Mouse (Mus musculus) left cerebral cortex, adult 18-20 months (tissue): ENCODE results near the gene Trim25. TPM values are rescaled to one million over a fixed set of nuclear protein-coding genes. Genes with fewer than 3 reads are reported as not detected.
"Not testable (repeated sequence)": the region's sequence is repeated elsewhere in the genome, so short reads cannot be mapped to it uniquely, and the experiment has no call there.

Experiments
- DNase-seq, 2 experiments: peaks; one replicate each; pipeline ENCODE4 v3.0.0; 2021 to 2022; ENCODE audit warnings: low spot score in 2 of 2, mixed read lengths in 1 of 2
- total RNA-seq, 2 experiments: library from RNA; stranded (reverse); gene quantifications; 2 replicates each; pipeline ENCODE4 v1.2.3; 2021

Trim25 gene
- total RNA-seq, 2 experiments from 2014 or later: 3.1 to 4.5 TPM

DNA sequence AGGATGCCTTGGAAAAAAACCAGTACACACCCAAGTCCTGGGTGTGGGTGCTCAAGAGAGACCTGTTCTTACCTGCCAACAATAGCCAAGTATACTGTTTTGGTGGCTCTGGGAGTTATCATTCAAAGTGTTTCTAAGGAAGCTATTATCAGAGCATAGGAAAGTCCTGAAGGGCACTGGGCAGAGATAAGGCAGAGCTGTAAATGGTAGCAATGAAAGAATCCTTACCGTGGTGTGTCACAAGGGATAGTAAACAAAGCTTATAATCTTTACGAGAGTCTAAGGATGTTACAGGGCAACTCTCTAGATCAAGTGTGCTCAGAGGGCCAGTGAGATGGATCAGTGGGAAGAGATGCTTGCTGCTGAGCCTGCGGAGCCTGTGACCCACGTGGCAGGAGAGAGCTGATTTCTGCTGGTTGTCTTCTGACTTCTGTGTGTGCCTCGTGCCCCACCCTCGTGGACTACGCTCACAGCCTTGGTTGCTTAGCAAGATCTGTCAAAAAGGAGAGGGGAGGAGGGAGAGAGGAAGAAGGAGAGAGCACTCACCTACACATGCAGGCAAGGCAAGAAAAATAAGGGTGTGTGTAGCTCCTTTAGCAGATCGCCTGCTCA lies 23.1 kb downstream of the Trim25 start:
- no peak for DNase-seq

DNA sequence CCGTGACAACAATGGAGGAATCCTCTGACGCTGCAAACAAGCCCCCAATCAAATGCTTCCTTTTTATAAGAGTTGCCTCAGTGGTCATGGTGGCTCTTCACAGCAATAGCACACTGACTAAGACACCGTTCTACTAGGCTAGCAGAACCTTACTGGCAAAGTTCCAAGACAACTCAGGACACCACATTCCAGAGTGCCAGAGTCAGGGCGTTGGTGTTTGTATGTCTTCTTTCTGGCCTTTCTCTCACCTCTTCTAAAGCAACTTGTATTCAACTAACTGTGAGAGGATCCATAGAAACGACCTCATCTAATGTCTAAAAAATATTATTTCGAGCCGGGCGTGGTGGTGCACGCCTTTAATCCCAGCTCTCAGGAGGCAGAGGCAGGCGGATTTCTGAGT lies 24.3 kb downstream of the Trim25 start:
- no peak for DNase-seq

DNA sequence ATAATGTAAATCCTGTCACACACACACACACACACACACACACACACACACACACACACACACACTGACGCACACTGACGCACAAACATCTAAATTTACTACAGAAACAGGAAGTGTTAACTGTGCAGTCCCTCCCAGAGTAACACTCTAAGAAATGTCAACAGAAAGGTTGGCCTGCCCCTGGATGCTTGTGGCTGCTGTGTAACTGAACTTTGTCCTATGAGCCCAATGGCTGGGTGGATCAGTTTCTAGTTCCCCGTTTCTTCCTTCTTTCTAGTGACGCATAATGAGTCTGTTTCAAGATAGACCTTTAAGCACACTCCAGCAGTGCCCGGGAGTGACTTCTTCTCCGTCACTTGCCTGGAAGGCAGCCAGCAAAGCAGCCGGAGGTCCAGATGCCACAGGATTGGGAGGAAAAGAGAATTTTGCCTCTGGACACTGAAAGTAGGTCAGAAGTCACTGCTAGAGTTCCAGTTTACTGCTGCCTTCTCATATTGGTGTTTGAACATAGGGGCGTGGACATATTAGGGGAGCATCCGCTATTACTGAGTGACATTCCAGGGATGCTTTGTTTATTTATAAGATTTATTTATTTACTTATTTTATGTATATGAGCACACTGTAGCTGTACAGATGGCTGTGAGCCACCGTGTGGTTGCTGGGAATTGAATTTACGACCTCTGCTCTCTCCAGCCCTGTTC lies 25.2 kb downstream of the Trim25 start:
- peak; percentile 10 to 13 for DNase-seq

DNA sequence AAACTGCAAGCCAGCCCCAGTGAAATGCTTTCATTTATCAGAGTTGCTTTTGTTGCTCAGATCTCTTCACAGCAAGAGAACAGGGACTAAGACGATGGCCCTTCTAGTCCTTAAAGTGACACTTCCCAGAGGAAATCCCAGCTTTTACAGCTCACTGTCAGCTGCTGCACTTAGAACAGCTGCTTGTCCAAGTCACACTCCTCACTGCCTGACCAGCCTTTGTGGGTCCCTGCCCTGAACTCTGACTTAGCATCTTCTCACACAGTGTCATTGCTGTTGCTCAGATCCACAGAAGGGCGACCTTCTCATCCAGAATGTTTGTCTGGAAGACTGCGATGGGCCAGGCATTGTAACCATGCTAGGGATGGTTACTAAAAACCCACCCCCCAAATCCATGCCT lies 26.4 kb downstream of the Trim25 start:
- DNase-seq: no peak

DNA sequence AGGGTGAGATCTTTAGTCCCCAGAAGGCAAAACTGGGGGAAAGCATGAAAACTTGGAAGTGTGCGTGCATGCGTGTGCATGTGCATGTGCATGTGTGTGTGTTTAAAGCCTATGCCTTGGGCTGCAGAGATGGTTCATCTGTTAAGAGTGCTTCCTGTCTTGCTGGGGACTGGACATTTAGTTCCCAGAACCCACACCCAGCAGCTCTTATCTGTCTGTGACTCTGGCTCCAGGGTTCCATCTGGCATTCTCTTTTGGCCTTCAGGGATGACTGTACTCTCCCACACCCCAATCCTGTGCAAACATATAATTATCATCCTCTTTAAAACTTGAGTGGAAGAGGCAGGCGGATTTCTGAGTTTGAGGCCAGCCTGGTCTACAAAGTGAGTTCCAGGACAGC lies 26.9 kb downstream of the Trim25 start:
- no peak for DNase-seq

DNA sequence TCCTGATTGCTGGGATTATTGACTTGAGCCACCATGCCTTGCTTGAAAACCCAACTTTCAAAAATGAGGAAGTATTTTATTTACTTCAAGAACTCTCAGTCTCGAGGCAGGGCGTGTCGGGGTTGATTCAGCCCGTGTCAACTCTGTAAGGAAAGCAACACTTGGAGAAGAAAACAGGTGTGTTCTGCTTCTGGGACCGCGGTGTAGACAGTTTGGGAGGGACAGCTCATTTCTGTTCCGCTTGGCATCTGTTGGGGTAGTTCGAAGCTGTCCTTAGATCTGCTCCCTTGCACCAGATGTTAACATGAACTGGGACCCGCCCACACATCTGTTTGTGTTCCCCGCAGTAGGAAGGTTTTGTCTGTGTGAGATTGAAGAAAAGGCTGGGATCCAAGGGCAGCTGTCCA lies 28.8 kb downstream of the Trim25 start:
- DNase-seq: no peak

DNA sequence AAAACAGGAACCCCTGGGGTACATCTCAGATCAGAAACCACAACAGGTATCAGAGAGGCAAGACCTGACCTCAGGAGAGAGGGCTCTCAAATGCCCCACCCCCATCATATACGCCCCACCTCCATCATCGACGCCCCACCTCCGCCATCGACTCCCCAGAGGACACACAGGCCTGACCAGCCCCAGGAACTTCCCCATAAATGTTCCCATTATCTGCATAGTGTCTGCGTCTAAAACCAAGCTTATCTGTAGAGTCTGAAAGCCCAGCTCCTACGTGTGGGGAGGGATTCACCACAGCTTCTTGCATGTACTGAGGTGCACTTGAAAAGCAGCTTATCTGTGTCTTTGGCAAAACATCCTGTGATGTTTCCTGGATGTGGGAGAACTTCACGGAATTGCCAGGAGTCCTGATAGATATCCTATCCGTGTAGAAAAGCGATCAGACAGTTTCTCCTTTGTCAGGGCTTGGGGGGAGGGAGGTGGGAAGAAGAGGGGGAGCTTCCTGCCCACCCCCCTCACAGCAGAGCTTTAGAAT lies 29.8 kb downstream of the Trim25 start:
- DNase-seq: no peak

DNA sequence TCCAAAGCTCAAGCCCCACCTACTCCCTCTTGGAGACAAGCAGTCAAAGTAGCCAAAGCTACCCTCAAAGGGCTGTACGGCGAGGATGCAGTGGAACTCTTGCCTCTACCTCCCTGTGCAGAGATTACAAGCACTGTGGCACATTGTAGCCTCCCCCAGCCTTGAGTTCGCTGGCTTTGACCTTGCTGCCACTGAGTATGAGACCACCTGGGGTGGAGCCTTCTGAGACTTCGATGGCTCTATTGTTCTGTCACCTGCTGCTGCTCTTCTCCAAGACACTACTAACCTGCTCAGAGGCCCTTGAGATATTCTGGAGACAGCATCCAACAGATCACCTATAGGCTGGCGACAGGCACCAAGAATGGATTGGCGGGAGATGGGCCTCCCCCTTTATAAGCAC lies 31.4 kb downstream of the Trim25 start:
- DNase-seq: no peak

DNA sequence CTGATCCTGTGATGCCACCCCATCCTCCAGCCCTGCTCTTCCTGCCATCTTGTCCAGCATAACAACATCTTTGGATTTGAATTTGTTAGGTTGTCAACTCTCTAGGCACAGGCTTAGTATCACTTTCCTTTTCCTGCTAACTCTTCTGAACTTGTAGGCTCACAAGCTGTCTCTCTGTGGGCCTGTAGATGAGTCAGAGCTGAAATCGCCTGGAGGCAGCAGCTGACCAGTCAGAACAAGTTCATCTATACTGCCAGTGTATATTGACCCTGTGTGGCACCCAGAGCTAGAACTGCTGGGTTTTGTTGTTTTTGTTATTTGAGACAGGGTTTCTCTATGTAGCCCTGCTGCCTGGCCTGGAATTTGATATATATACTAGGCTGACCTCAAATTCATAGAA lies 32.0 kb downstream of the Trim25 start:
- DNase-seq: no peak

DNA sequence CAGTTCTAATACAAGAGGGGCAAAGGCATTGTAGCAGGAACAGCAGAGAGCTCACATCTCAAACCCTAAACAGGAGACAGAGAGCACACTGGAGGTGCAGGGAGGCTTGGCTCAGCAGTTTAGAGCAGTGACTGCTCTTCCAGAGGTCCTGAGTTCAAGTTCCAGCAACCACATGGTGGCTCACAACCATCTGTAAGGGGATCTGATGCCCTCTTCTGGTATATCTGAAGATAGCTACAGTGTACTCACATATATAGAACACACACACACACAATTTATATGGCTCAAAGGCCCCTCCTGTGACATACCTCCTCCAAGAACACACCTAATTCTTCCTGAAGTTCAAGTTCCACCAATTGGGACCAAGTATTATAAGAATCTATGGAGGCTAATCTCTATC lies 35.4 kb downstream of the Trim25 start:
- no peak for DNase-seq

DNA sequence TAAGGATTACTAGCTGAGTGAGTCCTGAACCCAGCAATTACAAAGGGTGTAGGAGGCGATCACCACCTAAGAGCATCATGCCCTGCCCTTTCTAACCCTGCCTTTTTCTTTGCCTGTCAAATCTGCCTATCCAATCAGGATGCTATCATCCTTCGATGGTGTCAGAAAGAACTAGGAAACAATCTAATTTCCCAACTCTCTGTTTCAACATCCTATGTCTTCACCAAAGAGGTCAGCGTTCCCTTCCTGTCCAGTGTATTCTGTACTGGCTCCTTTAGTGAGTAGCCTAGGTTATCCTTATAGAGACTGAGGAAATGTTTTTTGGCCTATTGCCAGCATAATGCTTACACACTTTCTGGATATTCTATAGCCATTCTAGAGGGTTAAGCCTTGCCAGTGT lies 36.4 kb downstream of the Trim25 start:
- no peak for DNase-seq

DNA sequence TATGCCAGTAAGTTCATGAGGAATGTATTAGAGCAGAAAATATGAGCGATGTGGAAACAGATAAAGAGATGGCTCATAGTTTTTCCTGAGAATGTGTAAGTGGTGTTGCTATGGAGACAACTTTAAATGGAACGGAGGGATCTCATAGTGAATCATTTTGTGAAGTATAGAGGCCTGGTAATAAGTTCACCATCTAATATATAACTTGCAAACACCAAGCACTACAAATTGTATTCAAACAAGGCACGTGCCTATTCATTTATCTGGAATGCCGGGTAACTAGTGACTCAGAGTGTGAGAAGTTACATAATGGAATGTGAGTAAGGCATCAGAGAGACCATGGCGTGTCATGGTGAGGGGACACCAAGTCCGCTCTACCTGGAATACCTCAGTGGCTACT lies 39.3 kb downstream of the Trim25 start:
- no peak for DNase-seq

DNA sequence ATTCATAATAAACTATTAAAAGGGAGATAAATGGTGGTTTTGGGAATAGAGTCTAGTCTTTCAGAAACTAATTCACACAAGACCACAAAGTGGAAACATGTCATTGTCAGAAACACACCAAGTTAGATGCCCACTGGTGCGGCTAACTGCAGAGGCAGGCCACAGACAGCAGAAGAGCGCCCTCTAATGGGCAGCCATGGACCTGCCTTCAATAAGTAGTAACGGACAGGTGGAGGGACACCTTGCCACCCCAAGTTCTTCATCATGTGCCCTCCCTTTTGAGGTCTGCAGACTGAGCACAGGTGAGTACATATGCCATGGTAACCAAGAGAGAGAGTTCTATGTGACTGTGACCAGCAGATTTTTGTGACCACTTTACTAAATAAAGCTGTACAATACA lies 40.1 kb downstream of the Trim25 start:
- peak; percentile 56 for DNase-seq

DNA sequence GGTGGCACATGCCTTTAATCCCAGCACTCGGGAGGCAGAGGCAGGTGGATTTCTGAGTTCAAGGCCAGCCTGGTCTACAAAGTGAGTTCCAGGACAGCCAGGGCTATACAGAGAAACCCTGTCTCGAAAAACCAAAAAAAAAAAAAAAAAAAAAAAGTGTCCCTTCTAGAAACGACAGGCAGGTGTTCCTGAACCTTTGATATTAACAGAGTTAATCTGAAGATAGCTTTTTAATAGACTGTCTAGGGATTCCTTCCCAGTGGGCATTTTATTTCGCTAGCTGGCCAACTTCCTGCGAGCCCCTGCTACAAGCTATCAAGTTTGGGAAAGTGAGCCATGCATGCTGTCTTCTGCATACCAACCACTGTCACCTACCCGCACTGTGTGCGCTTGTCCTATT lies 41.9 kb downstream of the Trim25 start:
- not testable (repeated sequence) for DNase-seq

DNA sequence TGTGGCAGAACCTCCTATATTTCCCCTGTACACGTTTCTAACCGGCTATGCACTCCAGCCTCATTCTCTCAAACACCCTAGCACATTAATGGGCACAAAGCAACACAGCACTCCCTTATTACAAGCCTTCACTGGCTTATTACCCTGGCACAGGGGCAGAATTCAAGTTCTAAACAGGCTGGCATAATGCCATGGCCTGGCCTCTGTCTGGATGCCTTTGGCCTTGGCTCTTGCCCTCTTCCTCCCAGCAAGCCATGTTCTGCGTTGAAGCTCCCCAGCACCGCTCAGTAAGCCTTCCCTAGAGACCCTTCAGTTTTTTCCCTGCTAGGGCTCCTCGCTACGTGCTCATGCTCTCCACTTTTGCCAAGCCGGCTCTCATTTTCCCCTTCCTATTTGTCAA lies 43.9 kb downstream of the Trim25 start:
- no peak for DNase-seq

DNA sequence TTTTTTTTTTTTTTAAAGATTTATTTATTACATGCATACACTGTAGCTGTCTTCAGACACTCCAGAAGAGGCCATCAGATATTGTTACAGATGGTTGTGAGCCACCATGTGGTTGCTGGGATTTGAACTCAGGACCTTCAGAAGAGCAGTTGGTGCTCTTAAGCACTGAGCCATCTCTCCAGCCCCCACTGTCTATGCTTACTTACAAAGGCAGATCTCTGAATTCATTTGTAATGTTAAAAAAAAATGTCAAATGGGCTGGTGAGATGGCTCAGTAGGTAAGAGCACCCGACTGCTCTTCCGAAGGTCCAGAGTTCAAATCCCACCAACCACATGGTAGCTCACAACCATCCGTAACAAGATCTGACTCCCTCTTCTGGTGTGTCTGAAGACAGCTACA lies 46.3 kb downstream of the Trim25 start:
- not testable (repeated sequence) for DNase-seq

DNA sequence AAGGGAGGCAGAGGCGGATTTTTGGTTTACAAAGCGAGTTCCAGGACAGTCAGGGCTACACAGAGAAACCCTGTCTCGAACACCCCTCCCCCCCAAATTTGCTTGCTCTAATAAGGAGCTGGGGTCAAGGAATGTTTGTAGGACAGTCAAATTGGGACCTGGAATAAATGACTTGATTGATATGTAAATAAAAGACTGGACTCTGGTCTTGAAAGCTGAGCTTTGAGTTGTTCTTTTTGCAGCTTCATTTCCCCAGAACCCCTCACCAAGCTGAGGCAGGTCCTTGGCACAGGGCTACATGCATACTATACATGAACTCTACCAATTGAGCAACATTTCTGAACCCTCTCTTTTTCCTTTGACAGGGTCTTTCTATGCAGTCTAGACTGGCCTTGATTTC lies 46.8 kb downstream of the Trim25 start:
- no peak for DNase-seq

DNA sequence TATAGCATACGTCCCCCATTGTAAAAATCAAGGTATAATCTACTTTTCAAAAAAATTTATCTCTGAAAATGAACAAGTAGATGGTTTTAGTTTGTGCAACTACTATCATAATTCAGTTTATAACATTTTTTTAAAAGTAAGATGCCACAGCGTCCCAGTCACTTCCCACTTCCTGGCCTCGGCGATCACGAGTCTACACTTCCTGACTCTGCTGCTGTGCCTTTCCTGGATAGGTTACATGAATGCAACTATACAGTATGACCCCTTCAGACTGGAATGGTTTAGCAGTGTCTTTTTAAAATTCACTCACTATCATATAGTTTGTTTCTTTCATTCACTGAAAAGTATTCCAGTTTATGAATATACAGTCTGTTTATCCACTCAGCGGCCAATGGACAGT lies 52.6 kb downstream of the Trim25 start:
- DNase-seq: no peak

DNA sequence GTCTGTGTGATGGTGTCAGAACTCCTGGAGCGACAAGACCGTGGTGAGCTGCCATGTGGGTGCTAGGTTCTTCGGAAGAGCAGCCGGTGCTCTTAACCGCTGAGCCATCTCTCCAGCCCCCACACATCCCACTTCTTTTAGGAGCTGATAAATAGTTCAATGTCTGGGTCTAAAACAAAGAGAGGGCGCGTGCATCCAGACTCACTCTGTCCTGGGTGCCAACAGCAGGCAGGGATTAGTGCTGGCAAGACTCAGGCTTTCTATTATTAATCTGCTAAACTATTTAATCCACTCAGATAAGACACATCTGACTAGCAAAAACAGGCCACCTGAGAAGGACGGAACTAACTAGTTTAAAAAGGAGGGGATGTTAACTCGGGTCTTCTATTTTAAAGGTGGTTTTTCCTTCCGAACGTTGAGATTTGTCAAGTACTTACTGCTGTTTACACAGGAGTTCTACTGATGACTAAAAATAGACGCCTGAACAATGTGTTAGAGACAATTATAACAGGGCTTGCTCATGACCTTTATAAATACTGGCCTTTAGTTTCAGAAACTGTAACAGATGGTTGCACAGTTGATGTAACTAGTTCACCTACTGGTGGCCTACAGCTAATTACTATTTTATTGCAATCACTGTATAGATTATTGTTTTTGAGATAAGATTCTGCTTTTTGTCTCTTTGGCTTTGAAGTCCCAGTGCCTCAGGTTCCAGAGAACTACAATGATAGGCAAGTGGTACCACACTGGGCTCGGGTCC lies 56.9 kb downstream of the Trim25 start:
- DNase-seq: no peak

DNA sequence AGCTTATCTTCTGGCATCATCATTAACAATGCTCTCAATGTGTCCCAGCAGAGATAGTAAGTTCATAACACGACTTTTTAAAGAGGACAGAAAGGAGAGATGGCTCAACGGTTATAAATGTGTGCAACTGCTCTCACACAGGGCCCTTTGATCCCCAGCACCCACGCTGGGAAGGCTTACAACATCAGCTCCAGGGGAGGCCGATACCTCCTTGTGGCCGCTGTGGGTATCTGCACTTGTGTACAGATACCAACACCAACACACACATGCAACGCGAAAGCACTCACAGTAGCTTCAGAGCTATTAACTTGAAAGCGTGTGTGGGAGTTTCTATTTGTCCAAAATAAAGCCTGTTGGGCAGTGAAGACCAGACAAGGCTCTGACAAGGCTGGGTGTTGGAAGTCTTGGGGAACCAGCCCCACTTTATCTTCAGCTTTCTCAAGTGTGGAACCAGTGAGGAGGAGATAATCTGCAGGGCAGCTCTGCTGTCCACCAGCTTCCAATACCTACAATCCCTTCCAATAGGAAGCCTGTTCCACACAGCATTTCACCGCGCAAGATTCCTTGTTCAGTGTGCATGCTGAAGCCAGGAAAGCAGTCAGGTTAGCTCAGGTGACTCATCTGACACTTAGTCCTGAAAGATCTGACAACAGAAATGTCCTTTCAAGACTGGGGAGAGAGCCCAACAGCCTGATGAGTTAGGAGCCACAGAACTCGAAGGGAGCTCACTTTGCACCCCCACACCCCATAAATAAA lies 59.5 kb downstream of the Trim25 start:
- no peak for DNase-seq

DNA sequence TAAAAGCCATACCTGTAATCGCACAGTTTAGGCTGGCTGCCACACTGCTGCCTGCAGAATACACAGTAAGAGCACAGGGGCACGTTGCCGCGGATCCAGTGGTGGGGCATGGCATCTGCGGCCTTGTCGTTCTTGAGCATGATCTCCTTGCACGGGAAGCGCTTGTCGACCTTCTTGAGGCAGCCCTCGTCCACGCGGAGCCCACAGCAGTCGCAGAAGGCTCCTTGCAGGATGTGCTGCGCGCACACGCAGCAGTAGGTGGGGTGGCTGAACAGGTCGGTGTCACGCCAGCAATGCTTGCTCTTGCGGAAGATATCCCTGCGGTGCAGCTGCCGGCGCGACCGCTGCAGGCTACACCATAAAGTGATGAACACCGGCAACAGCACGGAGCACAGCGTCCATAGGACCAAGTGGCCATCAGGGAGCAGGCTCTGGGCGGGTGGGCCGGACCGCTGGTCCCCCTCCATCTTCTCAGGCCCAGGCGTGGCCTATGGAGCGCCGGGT lies 60.8 kb downstream of the Trim25 start:
- DNase-seq: peak; percentile 31 to 51
